Mouse (Mus musculus): Measurements from ENCODE around the gene Cd24a.

Gene Cd24a

DNA sequence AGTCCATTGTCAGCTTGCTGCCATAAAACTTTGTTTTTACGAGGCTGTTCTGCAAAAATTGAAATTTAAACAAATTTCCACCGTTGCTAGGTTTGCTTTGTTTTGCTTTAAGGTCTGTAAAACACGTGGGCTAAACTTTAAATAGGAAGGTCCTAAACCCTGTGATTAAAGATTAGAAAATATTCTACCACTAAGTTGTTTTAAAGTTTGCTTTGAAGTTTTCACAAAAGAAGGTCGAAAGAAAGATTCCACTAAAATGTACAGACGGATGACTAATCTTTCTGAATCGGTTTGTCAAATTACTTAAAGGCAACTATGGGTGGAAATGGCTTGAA, at the start of gene Cd24a:
Gene Cd24a, plus strand, starts transcription at position 288 of the 335 bp plus-strand sequence.
- DNase-seq: no peak

DNA sequence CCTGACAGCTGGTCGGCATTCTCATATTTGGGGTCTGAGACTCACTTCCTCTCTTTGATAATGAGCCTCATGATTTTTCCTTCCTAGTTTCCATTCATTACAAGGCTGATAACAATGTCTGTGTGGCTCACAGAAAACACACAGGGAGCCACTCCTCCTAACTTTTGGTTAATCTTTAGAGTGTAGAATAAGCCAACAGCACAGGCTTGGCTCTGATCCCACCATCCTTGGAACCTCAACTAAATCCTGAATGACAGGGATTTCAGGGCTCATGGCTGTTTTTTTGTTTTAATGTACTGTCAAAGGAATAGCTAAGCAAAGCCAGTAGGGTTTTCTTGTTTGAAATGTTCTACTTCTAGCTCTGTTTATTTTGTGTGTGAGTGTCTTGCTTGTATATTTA, 43.7 kb upstream of the Cd24a start:
- DNase-seq: no peak

DNA sequence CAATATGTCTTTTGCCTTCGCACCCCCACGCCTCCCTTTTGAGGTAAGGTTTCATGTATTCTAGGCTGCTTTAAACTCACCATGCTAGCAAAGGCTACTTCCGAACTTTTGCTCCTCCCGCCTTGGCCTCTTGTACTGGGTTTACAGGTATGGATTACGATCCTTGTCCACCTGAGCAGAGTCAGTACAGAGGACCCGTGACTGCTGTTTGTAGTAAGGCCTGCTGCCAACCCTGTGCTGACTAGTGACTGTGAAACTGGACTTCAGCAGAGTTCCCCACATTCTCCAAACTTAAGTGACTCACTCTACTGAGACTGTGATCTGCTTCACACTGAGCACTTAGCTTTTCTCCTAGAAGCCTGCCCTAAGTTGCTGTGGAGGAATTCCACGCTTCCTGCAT, 40.4 kb upstream of the Cd24a start:
- no peak for DNase-seq

DNA sequence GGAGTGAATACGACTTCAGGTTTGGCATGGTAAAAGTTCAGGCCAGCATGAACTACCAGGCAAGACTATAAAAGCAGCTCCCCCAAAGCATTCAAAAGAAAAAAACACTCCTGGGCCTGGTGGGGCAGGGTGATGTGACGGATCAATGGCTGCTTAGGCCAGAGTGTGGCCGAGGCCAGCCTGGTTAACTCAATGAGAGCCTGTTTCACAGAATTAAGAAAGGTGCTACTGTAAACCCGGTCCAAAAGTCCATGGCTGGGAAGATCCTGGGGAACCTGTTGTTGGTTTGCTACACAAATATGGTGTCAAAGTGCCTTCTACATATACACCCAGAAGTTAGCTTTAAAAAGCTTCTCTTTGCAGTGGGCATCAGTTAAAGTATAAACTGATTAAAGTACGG, 39.3 kb upstream of the Cd24a start:
- no peak for DNase-seq

DNA sequence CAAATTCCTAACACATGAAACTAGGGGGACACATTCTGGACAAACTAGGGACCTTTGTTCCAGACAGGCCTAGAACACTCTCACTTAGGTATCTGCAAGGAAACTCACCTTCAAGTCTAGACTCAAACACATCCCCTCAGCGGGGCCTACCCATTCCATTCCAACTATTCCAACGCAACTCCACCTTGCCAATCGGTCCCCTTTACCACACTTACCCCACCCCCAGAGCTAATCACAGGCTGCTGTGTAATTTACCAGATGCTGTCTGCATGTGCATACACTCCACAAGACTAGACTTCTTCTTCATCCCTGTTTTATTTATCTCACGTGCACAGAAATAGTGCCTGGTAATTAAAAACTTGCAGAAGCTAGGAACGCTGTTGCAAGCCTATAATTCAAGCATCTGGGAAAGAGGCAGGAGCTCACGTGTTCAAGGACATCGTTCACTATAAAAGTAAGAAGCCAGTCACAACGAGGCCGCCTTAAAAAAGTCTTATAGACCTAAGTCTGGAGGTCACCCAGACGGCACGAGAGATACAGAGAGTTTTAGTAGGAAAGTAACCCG, 38.3 kb upstream of the Cd24a start:
- DNase-seq: no peak

DNA sequence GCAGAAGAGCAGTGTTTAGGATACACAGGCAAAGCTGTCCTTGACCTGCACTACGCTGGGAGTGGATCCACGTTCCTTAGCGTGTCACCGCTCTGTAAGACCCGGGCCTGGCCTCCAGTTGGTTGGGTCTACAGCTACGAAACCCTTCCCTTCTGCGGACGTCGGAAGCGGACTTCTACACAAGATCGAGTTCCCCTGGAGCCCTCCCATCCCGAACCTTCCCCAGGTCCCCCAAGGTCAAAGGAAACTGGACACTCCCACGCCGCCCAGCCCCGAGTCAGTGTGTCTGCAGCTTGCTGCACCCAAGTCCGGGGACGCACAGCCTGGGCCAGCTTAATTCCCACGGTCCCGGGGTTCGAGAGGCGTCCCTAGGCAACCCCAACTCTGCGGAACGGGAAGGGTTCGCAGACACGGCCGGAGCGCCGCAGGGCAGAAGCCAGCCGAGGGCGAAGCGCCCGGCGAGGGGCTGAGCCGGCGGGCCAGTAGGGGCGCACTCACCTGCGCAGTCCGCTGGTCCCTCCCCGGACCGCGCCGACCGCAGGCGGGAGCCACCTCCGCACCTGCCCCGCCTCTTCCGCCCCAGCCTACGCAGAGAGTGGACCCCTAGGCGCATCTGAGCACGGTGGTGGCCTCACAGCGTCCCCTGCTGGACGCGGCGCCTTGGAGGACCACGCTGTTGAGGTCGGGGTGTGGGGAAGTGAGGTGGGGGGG, 37.5 kb upstream of the Cd24a start, which contains the start of gene 1700021F05Rik:
Gene 1700021F05Rik, minus strand, starts transcription at position 553 of the 711 bp plus-strand sequence.
- peak; percentile 93 to 96 for DNase-seq

DNA sequence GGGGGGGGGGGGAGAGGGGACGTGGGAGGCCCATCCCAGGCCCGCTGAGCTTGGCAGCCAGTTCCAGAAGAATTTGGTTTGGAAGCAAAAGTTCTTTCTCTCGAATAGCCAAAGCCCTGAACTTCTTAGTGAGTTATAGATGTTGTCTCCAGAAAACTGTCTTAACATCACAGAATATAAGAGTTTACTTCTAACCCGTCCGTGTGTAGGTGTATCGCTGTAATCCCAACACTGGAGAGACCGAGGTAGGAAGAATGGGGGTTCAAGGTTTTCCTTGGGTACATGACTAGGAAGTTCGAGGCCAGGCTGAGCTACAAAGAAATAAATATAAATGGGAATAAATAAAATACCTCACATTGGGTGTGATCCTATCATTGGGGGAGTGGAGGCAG, 36.9 kb upstream of the Cd24a start:
- DNase-seq: no peak

DNA sequence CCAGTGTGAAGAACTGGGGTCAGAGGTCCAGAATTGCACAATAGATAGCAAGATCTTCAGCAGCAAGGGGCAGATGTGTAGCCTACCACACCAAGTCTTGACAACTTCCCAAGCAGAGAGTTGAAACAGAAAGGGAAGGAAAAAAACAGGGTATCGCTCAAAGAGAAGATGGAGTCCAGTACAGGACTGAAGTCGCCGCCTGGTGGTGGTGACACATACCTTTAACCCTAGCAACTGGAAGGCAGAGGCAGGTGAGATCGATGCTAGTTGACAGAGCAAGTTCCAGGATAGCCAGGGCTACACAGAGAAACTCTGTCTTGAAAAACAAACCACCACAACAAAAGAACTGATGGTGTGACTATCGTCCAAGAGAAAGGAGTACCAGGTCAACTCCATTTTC, 28.7 kb upstream of the Cd24a start:
- DNase-seq: no peak

DNA sequence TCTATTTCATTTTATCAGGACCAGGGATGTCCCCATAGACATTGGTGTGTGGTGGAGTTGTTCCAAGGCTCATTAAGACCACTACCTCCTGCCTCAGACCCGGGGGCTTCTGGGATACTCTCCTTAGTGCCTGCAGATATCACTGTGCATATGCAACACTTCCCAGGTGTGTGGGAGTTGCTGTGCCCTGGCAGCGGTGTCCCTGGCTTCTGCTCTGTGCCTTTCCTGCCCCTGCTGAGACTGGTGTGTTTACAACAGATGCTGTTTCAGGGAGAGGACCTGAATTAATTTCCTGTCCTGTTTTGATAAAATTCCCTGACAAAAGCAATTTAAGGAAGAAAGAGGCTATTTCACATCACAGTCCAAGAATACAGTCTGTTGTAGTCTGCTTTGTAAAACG, 27.2 kb upstream of the Cd24a start:
- DNase-seq: no peak

DNA sequence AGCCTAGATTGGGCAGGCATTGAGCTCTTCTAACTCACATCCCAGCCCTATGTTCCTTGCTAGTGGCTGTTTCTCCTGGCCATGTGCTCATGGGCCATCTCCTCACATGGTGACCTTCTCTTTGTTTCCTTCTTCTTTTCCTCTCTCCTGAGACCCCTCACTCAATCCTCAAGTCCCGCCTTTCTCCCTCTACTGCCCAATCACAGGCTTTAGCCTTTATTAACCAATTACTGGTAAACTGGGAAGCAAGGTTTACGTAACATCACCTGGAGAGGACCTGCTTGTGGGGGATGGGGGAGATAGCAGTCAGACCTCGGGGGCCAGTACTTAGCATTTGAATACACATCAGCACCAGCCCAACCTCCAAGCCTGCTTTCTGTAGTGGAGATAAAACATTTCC, 26.7 kb upstream of the Cd24a start:
- no peak for DNase-seq

DNA sequence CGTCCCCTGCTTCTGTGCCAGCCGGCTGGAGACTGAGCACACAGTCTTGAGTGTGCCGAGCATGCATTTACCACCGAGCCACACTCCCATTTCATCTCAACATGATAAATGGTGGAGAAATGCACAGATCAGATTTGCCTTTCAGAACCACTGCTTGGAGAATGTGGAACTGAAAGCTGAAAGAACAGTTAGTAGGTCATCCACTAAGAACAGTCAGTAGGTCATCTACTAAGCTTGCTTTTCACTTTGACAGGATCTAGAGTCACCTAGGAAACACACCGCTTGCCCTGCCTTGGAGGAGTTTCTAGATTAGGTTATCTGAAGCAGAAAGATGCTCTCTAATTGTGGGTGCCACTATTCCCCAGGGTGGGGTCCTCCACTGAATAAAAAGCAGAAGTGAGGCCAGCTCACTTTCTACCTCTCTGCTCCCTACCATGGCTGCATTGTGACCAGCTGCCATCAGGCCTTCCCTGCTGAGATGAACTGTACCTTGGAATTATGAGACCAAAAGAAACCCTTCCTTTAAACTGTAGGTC, 20.4 kb upstream of the Cd24a start:
- DNase-seq: no peak

DNA sequence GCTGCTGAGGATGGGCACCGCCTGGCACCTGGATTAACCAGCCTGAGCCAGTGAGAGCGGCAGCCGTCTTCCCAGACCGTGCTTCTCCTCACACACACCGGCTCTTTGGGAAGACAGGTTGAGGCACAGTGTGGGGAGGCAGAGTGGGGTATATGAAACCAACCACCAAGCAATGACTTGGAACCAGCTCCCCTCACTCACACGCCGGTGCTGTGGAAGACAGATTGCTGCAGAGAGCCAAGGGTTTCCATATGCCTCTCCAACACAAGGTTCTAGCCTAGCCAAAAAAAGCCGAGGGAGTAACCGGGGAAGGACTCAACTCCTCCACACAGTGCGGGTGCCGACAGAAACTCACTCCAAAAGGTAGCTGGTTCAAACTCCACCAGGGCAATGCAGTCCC, 18.8 kb upstream of the Cd24a start:
- DNase-seq: no peak

DNA sequence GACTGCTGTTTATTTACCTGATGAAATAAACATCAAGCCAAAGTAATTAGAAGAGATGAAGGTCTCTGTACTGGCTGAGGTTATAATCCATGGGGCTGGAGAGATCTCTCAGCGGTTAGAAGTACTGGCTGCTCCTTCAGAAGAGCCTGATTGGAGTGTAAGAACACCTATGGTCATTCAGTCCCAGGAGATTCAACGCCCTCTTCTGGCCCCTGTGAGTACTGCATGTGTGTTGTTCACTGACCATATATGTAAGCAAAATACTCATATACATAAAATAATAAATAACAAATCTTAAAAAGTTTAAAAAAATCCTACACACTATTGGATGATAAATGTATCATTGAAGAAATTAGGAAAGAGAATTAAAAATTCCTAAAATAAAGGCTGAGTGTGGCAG, 17.3 kb upstream of the Cd24a start:
- no peak for DNase-seq

DNA sequence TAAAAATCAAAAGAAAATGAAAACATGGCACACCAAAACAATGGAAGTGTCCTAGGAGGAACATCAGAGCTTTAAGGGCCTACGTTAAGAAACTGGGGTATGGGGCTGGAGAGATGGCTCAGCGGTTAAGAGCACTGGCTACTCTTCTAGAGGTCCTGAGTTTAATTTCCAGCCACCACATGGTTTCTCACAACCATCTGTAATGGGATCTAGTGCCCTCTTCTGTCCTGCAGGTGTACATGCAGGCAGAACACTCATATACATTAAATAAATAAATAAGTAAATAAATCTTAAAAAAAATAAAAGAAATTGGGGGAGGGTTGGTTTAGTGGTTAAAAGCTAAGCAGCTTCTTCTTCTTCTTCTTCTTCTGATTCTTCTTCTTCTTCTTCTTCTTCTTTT, 16.8 kb upstream of the Cd24a start:
- no peak for DNase-seq

DNA sequence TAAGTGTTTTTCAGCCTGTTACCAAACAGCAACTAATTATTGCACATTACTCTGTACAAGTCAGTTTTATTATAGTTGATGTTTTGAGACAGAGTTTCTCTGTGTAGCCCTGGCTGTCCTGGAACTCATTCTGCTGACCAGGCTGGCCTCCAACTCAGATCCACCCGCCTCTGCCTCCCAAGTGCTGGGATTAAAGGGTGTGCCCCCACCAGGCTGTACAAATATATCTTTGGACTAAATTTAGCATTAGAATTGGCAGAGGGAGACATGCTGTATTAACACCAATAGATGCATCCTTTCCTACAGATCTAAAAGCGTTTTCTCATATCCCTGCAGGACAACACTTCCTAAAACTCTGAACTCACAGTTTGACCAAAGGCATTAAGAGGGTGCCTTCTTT, 3.7 kb upstream of the Cd24a start:
- DNase-seq: no peak

DNA sequence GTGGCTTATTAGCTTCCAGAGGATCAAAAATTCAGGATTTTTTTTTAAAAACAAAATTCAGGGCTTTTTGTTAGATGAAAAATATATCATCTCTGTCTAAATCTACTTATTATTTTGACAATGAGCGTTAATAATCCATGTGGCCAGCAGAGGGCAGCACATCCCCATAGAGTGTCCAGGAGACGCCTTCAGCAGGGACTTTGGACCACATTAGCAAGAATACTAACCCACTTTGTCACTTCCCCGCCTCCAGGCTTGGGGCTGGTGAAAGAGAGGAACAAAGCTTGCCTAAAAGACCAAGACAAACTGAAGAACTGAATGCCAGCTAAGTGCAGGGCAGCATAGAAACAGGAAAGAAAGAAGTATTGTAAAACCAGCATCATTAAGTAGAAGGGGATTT, 3.1 kb upstream of the Cd24a start:
- DNase-seq: peak; percentile 60 to 86

DNA sequence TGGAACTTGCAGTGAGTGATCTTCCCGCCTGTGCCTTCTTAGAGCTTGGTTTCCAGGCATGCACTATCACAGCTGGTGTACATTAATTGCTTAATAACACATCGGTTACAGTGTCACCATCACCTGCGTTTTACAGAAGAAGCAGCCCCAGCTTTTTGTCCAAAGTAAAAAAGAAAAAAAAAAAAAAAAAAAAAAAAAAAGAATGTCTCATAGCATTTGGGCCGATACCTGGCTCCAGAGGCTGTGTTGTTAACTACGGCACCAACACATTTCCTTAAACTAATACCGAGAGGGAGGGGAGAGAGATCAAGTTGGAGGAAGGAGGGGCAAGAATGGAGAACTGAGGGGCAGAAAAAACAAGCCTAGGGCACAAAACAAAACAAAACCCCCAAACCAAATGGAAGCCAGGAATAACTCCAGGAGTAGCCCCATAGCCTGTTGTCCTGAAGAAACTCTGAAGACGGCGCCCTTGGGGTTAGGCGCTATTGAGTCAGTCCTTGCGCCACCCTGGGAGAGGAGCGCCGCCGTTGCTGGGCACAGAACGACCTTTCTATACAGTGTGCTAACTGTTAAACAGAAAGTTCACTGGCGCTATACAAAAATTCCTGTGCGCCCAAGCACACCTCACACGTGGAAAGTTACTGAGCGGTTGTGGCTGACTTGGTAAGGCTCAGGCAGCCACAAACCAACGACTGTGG, 636 bp upstream of the Cd24a start:
- peak in 1 of 2 experiments; percentile 22 for DNase-seq

DNA sequence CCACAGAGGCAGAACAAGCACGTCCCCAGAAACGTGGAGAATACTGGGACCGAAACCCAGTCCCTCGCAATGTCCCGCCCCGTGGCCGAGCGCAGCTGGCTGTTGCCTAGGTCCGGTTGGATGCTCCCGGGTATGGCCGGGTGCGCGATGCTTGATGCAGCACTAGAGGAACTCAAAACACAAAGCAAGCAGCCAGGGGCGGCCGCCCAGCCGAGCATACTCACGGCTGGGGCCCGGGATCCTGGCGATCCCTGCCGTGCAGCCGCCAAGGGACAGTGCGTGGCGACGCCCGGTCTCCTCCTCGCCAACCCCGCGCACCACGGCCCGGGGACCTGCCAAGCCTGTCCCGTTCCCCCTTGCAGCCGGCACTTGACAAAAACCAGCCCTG, 276 bp downstream of the Cd24a start:
- peak in 1 of 2 experiments; percentile 64 for DNase-seq

DNA sequence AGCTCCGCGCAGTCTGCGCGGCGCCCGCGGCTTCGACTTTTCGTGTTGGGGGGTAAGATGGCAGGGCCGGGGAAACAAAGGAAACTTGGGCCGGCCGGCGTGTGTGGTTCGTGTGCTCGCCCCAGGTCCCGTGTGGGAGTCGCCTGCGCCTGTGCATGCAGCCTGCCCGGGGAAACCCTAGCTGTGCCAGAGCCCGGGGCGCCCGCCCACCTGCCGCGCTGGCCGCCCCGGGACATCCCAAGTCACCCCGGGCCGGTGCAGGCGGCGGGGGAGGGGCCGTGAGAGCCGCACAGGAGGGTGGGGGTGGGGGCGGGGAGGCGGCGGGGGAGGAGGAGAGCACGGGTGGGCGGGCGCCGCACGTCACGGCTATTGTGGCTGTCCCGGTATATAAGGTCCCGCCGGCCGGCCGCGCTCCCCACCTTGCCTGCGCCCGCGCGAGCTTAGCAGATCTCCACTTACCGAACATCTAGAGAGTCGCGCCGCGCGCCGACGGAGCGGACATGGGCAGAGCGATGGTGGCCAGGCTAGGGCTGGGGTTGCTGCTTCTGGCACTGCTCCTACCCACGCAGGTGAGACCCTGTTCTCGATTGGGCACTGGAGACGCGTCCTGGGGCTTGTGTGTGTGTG, 783 bp downstream of the Cd24a start:
- peak; percentile 88 to 91 for DNase-seq

DNA sequence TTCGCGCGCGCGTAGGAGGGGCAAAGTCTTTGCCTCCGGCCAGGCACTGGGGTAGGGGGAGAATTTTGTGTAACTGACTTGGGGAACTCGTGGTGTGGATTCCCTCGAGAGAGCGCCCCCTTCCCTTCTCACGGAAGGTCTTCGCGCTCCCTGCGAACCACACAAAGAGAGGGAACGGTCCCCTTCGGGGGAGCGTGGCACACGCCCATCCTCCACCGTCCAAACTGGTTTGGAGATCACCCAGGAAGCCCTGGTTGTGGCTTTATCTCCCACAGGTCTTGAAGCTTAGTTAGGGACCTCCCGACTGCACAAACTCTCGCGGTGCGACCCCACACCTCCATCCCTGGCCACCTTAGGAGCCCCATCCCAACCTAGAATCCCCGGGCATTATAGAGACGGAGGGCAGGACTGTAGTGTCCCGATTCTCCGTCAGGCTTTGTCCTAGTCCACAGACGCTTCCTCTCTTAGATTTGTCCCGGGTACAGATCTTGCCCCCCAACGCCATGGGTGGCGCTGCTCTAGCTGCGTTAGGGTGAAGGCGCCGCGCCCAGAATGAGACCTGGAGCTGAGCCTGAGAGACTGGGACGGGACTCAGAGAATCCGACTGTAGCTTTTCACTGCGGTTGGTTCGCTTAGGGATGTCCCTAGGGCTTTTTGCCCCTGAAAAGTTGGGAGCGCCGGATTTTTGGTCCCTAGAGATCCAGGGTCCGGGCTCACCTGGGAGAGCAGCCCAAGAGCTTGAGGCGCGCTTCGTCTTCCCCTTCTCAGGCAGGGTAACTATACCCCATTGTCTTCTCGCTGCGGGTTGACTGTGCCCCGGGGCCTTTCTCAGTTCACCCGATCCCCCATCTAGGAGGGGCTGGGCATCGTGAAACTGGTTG, 1.5 kb downstream of the Cd24a start:
- DNase-seq: peak; percentile 47 to 63

DNA sequence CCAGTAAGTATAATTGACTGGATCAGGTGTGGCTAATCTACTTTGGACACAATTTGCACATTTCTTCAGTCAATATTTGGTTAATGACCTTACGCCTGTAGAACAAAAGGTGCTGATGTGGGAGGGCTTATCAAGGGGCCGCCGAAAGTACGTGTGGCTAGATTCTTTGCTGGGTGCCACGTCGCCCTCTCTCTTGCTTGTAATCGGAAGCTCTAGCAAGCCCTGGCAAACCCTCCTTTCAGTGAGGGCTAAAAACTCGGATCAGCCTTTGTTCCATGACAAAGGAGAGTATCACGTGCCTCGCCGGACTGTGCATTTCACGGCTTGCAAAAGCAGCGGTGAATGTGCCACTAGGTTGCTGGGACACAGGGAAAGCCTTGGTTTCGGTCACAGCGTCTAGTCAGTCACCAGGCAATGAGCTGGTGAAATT, 2.6 kb downstream of the Cd24a start:
- peak; percentile 16 to 25 for DNase-seq

DNA sequence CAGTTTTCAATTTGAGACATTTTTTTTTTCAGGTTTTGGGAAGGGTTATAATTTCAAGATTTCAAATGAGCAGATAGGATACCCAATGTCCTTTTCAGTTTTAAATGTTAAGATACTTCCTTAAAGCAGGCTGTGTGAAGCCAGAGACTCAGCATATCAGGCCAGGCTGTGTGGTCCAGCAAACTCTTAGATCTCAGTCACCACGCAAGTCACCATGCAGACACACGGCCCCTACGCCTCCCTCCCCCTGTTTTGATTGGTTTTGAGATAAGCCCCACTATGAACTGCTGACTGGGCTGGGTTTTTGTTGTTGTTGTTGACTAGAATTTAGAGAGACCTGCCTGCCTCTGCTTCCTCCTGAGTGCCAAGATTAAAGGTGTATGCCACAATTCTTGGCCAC, 3.2 kb downstream of the Cd24a start:
- no peak for DNase-seq

DNA sequence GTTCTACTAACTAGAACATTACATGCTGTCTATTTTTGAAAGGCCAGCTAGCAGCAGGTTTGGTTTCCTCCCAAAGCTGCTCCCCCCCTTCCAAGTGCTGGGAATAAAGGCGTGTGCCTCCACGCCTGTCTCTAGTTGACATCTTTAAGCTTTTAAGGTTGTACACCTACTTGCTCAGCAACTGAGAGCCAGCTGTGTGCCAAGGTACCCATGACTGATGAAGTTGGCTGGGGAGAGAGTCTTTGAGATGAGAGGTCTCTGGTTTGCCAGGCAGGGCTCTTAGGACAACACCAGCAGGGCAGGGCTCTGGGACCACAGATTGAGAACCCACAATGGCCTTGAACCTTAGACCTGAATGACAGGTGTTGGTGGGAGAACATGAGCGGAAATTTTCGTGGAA, 6.5 kb downstream of the Cd24a start:
- no peak for DNase-seq

All from spleen, adult 18-20 months (tissue).